Mouse (Mus musculus): ENCODE results near the gene Cenpa.
A peak's percentile ranks its signal among the peaks of the same experiment; 100 is the strongest.
"Not testable (repeated sequence)": the region's sequence is repeated elsewhere in the genome, so short reads cannot be mapped to it uniquely, and the experiment has no call there.

The Cenpa gene

DNA sequence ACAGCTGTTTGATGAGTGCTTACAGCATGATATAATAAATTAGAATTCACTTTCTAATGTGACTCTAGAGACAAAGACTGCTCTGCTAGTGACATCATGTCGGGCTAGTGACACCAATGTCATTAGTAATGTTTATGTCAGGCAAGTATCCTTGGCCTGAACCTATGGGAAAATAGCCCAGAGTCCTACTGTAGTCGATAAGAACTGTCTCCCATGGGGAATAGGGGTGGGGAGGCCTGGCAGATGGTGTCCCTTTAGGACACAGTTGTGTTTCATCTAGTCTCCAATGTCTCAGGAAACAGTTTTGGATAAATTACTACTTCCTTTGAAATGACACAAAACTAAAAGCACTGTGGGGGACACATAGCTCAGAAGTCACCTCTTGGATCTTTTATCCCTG, 20.5 kb upstream of the Cenpa start:
- no peak for DNase-seq (ENCODE audit: extremely low read depth, low read depth)

- peak; percentile 14 for DNase-seq (ENCODE audit: extremely low read depth, low read depth)
These were observed 19.2 kb upstream of the Cenpa start for GRCm38 (mm10) chr5:30647396-30647795.

GRCm38 (mm10) chr5:30647815-30648560, 18.6 kb upstream of the Cenpa start, which contains the start of gene Slc35f6:
TSS of gene Slc35f6 (plus strand) at chr5:30647933.
- peak; percentile 62 for DNase-seq (ENCODE audit: extremely low read depth, low read depth)

- DNase-seq (ENCODE audit: extremely low read depth, low read depth): no peak
These were observed 17.0 kb upstream of the Cenpa start for GRCm38 (mm10) chr5:30649558-30649957.

- peak; percentile 58 for DNase-seq (ENCODE audit: extremely low read depth, low read depth)
These were observed 15.8 kb upstream of the Cenpa start for GRCm38 (mm10) chr5:30650756-30651155.

GRCm38 (mm10) chr5:30651554-30651953, 15.0 kb upstream of the Cenpa start:
- DNase-seq (ENCODE audit: extremely low read depth, low read depth): no peak

DNA sequence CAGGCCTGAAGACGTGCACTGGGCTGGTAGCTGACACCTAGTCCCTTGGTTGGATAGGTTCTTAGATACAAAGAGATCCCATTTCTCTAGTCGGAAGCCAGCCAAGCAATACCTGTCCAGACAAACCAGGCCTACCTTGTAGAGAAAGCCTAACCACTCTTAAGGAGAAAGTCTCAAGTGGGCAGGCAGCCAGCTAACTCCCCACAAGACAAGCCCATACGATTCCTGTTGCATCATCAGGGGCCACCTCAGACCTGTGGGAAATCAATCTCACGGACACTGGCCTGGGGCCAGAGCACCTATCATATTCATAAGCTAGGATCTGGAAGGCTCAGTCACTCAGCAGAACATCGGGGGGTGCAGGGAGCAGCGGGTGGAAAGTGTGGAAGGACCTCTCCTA, 13.3 kb upstream of the Cenpa start:
- no peak for DNase-seq (ENCODE audit: extremely low read depth, low read depth)

DNA sequence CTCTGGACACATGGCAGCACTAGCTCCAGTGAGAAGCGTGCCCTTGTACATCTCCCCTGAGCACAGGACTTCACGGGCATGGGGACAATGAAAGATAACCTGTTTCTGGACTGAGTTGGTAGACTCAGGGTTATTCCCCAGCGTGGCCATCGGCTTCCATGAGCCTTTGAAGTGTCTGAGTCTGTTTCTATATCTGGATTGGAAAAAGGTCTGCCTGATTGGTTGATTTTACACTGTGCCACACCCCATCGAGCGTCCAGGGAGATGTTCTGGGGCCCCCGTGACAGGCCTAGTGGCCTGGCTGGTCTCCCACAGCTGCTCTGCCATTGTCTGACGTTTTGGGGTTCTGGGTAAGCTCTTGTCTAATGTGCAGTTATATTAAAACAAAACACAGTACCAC, 11.5 kb upstream of the Cenpa start:
- no peak for DNase-seq (ENCODE audit: extremely low read depth, low read depth)

DNA sequence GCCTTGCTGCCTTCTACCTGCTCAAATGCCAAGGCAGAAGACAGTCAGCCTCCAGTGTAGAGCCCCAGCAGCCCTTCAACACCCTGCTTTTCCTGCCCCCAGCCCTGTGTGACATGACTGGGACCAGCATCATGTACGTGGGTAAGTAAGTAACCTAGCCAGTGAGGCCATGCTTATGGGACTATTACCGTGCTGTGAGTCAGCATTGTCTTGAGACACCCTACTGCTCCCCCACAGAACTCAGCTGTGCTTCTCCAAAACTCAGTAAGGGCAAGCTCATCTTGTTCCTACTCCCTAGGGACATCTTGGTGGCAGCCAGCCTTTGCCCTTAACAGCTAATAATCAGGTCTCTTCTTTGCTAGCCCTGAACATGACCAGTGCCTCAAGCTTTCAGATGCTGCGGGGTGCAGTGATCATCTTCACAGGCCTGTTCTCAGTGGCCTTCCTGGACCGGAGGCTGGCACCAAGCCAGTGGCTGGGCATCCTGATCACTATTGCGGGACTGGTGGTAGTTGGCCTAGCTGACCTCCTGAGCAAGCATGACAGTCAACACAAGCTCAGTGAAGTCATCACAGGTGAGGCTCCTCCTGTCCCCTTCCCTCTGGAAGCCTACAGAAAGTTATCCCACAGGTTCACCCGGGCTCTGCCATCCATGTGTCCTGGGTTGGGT, 10.9 kb upstream of the Cenpa start:
- no peak for DNase-seq (ENCODE audit: extremely low read depth, low read depth)

DNA sequence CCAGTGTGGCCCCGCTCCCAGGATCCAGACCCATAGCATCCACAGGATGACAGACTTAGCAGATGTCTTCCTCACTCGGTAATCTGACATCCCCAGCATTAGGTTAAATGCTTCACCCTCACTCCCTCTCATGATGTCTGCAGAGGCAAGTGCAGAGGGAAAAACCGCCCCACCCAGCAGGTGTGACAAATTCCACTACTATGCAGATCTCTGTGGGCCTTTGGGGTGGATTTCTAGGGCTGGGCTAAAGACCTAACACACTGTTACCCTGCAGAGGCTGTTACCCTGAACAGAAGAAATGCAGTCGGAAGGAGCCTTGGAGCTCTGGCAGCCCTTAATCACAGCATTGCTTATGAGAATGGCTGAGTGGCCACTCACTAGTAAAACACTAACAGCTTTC, 7.5 kb upstream of the Cenpa start:
- no peak for DNase-seq (ENCODE audit: extremely low read depth, low read depth)

GRCm38 (mm10) chr5:30660278-30660677, 6.3 kb upstream of the Cenpa start:
- DNase-seq (ENCODE audit: extremely low read depth, low read depth): no peak

GRCm38 (mm10) chr5:30660813-30661212, 5.8 kb upstream of the Cenpa start:
- DNase-seq (ENCODE audit: extremely low read depth, low read depth): no peak

DNA sequence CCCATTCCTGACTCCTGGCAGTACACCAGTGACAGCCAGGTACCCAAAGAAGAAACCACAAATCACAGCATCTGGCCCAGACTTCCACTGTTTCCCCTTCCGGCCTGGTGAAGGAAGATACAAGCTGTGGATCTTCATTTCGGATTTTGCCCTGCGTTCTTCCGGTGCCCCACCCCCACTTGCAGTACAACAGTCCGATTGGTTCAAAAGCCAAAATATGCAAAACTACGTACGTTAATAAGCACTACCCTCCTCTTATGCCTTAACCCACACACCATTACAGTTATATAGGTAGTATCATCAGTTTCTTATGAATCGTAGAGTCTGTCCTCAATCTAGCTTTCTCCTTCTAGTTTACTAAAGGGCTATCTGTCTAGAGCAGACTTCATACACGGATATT, 1.2 kb upstream of the Cenpa start:
- DNase-seq (ENCODE audit: extremely low read depth, low read depth): peak; percentile 74

DNA sequence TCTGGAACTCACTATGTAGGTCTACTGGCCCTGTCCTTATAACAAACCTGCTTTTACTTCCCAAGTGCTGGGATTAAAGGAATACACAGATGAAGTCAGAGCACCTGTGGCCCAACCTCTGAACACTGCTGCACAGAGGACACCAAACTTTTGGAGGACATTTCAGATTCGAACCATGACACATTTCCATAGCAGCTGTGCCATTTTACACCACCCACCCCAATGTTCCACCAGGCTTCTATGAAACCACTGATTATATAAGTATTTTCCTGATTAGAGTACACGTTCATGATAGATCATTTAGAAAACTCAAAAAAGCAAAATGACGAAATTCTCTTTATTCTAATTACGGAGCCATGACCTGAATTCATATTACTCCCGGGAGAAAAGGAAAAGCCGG, 609 bp upstream of the Cenpa start:
- DNase-seq (ENCODE audit: extremely low read depth, low read depth): no peak

DNA sequence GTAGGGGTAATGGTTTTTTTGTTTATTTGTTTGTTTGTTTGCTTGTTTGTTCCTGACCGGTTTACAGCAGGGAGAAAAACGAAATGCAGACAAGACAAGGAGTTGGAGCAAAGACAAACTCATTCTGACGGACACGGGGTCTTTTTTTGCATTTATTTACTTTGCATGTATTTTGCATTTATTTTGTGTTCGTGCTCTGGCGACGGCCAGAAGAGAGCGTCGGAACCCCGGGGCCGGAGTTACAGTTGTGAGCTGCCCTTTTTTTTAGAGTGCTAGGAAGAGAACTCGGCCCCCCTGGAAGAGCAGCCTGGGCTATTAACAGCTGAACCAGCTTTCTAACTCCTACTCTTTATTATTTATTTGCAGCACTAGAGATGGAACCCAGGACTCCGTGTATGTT, 638 bp downstream of the Cenpa start:
- DNase-seq (ENCODE audit: extremely low read depth, low read depth): peak; percentile 31

- peak; percentile 77 for DNase-seq (ENCODE audit: extremely low read depth, low read depth)
These were observed 1.1 kb downstream of the Cenpa start for GRCm38 (mm10) chr5:30667686-30668085.

GRCm38 (mm10) chr5:30668637-30669495, 2.3 kb downstream of the Cenpa start:
- DNase-seq (ENCODE audit: extremely low read depth, low read depth): peak; percentile 36

DNA sequence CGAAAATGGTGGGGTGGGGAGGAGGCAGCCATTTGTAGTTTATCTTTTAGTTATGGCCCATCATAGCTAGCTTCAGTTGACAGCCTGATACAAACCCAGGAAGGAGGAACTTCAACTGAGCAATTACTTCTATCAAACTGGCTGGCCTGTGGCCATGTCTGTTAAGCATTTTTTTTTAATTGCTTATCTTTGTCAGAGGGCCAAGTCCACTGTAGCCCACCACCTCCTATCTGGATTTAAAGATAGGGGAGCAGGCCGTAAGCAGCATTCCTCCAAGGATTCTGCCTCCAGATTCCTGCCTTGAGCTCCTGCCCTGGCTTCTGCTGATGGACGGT, 2.9 kb downstream of the Cenpa start:
- peak; percentile 78 for DNase-seq (ENCODE audit: extremely low read depth, low read depth)

GRCm38 (mm10) chr5:30670091-30670490, 3.5 kb downstream of the Cenpa start:
- DNase-seq (ENCODE audit: extremely low read depth, low read depth): peak; percentile 37

GRCm38 (mm10) chr5:30674001-30674400, 7.4 kb downstream of the Cenpa start:
- DNase-seq (ENCODE audit: extremely low read depth, low read depth): no peak

- no peak for DNase-seq (ENCODE audit: extremely low read depth, low read depth)
These were observed 10.2 kb downstream of the Cenpa start for GRCm38 (mm10) chr5:30676800-30677199.

GRCm38 (mm10) chr5:30678069-30678468, 11.5 kb downstream of the Cenpa start:
- not testable (repeated sequence) for DNase-seq (ENCODE audit: extremely low read depth, low read depth)
